Mouse (Mus musculus) thymus, postnatal 10 days (tissue): Measurements from ENCODE around the gene Nek9.
A peak's percentile ranks its signal among the peaks of the same experiment; 100 is the strongest.

Source experiments
- DNase-seq, 2 experiments: peaks; one replicate each; pipeline ENCODE4 v3.0.0; 2021; ENCODE audit warnings: low spot score in 2 of 2

Gene Nek9

GRCm38 (mm10) chr12:85339243-85339729, at the start of gene Nek9:
Nek9 (minus strand) TSS chr12:85339362.
- DNase-seq: peak; percentile 86 to 95

- no peak for DNase-seq
These were observed 46.8 kb upstream of the Nek9 start for GRCm38 (mm10) chr12:85385995-85386375.

GRCm38 (mm10) chr12:85385329-85385994, 46.3 kb upstream of the Nek9 start:
- DNase-seq: no peak

DNA sequence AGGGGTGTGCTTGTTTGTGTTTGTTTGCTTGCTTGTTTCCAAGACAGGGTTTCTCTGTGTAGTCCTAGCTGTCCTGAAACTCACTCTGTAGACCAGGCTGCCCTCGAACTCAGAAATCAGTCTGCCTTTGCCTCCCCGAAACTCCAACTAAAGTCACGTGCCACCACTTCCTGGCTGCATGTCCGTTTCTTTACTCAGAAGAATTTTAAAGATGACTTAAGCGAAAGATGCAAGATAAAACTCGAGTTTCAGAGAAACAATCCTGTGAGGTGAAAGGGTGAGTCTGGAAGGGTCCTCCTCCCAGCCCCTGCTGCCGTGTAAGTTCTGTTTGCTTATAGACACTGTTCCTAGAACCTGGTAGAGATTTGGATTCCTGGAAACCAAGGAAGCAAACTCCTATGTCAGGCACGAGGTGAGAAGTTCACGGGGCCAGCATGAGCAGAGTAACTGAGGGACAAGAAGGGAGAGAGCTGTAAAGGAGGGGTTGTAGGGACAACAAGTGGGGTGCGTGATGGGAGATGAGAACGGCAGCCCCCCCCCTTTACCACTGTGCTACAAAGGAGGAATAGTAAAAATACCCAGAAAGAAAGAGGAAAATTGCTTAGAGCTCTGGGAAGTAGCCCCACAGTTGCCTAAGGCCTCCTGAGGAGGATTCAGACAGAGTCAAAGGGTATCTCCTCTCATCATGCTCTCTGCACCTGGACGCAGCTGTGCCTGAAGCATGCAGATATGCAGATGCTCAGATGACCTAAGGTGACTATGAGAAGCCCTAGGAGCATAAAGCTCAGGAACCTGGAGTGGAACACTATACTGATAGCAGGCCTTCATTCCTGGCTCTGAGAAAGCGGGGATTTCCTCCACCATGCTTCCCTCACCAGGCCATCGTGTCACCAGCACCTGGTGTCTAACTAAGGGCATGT, 43.9 kb upstream of the Nek9 start:
- DNase-seq: no peak

GRCm38 (mm10) chr12:85381570-85381969, 42.4 kb upstream of the Nek9 start:
- DNase-seq: no peak

- no peak for DNase-seq
These were observed 41.8 kb upstream of the Nek9 start for GRCm38 (mm10) chr12:85380942-85381341.

GRCm38 (mm10) chr12:85380308-85380707, 41.1 kb upstream of the Nek9 start:
- no peak for DNase-seq

- no peak for DNase-seq
These were observed 39.1 kb upstream of the Nek9 start for GRCm38 (mm10) chr12:85378271-85378670.

DNA sequence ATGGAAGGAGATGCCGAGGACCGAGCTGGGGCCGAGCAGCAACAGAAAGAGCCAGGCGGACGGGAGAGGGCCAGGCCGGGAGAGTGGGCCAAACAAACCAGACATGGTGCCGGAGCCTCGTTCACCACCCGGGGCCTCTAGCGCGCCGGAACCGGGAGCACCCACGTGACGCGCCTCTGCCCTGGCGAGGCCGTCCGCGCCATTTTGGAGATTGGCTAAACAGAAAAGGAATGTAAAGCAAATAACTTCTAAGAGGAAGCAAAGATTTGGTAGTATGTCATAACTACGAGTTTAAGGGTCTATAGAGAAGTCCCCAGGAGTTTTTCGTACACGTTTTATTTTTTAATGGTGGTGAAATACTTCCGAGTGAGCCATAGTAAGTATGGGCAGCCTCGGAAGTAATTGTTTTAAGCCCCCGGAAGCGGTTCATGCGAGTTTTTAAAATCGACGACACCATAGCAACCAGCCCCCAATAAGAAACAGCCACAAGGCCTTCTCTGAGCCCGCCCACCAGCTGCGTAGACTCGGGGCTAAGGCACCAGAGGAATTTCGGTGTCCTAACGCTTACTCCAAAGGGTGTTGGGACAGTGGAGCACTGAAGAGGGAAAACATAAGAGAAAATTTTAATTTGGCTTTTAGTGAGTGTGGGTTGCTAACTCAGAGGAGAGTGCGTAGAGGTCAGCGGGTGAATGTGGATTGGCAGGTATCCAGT, 35.6 kb upstream of the Nek9 start, which contains the start of gene Tmed10:
Tmed10 (minus strand) TSS at position 287 of the 712 bp plus-strand sequence.
- peak; percentile 80 for DNase-seq

DNA sequence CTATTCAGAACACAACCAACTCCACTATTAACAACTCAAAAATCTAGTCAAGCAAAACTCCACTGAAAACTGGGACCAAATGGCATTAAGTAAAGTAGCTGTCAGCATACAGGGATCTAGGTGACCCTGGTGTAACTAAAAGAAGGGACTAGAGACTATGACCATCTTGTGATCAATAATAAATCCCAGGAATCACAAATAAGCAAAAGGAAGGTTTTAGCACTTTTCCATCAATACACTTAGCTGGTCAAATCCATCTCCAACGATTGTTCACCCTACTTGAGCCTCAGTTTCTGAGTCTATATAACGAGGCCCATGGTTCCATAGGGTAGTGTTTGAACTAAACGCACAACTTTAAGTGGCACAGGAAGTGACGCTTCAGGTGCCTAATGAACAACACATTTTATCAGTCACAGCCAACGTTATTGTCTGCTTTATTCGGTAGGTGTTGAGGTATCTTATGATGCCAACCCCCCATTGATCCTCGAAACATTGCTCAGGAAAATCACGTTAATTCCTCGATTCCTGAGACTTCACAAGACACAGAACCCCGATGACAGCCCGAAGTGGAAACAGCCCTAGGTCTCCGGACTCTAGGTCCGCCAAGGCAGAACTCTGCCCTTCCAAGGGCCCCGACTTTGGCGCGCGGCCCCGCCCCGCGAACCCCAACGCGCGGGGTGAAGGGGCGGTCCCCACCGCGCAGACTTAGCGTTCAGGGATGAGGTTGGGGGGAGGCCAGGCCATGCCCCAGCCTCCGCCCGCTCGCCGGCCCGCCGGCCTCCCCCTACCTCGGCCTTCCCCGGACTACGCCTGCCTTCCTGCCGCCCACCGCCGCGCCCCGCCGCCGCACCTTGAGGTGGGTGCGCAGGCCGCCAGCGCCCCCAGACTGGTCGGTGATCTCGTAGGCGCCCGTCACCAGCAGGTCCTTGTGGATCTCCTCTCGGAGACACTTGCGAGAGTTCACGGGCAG, 34.7 kb upstream of the Nek9 start:
- peak; percentile 63 to 66 for DNase-seq

GRCm38 (mm10) chr12:85372068-85372665, 33.0 kb upstream of the Nek9 start:
- DNase-seq: no peak

DNA sequence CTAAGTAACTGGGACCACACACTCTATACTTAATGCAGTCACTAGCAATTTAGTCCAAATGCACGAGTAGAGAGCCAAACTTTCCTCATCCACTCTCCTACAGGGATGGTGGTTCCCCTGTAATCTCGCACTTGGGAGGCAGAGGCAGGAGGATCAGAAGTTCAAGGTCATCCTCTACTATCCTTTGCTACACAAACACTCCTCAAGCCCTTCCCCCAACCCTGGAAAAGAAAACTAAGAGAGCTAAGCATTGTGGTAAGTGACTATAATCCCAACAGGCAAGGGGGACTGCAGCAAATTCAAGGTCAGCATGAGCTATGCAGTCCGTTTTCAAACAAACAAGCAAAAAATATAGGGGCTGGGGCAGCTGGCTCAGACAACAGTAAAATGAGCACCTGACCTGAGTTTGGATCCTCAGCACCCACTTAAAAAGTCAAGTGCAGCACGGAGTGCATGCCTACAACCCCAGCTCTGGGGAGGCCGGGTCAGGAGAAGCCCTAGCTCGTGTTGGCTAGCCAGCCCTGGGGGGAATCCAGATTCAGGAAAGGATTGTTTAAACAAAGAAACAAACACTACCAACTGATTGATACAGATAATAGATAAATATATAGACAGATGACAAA, 29.4 kb upstream of the Nek9 start:
- no peak for DNase-seq

DNA sequence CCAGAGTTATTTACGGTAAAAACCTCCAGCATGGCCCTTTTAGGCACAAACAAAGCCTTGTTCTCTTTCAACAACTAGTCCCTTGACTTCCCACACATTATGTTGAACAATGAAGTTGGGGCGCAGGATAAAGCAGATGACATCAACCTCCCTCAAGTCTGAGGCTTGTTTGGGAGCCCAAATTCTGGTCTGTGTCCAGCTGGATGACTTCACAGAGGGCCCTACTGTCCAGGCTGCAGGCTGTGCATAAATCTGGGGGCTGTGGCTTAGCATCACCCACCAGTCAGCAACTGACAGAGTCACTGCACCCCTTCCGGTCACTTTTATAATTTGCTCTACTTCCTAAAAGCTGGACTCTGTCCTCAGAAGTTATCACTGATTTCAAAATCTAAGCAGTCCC, 27.1 kb upstream of the Nek9 start:
- no peak for DNase-seq

DNA sequence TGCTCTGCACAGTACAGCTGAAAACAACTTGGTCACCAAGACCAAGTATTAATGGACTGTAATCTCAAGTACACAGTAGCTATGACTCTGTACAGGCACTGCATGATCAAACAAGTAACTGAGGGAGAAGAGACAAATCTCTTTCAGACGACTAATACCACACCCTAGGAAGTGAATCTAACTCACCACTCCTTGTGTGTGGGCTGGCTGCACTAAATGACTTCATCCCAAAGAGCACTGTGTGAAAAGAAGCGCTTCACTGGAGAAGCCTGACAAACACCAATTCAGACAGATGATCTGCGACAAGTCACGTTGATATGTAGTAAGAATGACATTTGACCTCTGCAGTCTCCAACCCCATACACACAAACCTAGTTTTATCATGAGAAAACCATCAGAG, 23.3 kb upstream of the Nek9 start:
- DNase-seq: no peak

DNA sequence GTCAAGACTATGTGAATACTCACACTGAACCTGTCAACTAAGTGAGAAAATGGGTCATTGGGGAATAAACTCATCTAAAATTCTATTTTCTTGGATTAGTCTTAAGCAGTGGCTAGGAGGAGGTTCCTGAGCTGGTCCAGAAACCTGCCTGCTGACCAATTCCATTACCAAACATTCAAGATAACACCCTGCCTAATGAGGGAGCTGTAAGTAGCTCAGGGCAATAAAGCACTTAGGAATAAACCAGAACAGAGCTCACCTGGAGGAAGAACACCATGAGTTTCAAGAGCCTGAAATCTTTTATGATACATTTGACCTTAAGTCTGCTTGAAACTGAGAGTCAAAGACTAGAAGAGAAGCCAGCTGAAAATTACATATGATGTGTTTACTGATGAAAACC, 22.4 kb upstream of the Nek9 start:
- no peak for DNase-seq

DNA sequence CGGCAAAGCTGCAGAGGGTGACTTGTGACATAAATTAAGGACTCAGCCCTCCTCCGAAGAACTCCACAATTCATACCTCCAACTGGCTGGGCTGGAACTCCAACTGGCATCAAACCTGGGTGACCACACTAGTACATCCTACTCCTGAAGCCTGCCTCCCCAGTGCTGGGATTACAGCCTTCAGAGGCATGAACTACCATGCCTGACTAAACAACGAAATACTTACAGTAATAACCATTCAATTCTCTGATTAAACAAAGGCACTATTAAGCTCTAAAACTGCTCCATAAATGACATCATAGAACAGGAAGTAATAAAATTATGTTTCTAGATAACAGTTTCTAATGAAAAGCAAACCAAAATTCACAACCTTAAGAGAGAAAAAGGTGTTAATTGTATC, 22.0 kb upstream of the Nek9 start:
- DNase-seq: no peak

- DNase-seq: no peak
These were observed 14.9 kb upstream of the Nek9 start for GRCm38 (mm10) chr12:85354061-85354460.

GRCm38 (mm10) chr12:85350407-85351232, 11.5 kb upstream of the Nek9 start:
- DNase-seq: no peak

- no peak for DNase-seq
These were observed 9.2 kb upstream of the Nek9 start for GRCm38 (mm10) chr12:85348338-85348737.
